Mouse (Mus musculus) hindbrain, embryonic 16.5 days (tissue): ENCODE data around the gene A530016L24Rik. TPM values are rescaled to one million over a fixed set of nuclear protein-coding genes. Genes with fewer than 3 reads are reported as not detected.

Source experiments
- ATAC-seq: fragments of 200-750 bp; cut with Nextera tagmentation; 2 replicates; pipeline ENCODE4 v1.8.0; 2017; ENCODE audit warnings: moderate TSS enrichment, moderate library complexity
- H3K27ac ChIP-seq: fragments of 300-500 bp; sonication (generic); 2 replicates; pipeline ENCODE4 v1.5.1; 2014; ENCODE audit warnings: low read depth, mild to moderate bottlenecking, control low read depth, low read length, moderate library complexity
- H3K27me3 ChIP-seq: fragments of 300-500 bp; sonication (generic); replicated peaks from 2 replicates; pipeline ENCODE4 v1.6.1; 2014; ENCODE audit warnings: low read length; ENCODE audit not compliant: control insufficient read depth, insufficient read depth
- H3K36me3 ChIP-seq: fragments of 300-500 bp; sonication (generic); 2 replicates; pipeline ENCODE4 v1.6.1; 2014; ENCODE audit warnings: mild to moderate bottlenecking, low read length, moderate library complexity, mixed read lengths; ENCODE audit not compliant: control insufficient read depth, insufficient read depth
- H3K4me1 ChIP-seq: fragments of 300-500 bp; sonication (generic); 2 replicates; pipeline ENCODE4 v1.6.1; 2014; ENCODE audit warnings: low read depth, low read length; ENCODE audit not compliant: control insufficient read depth, insufficient read depth
- H3K4me2 ChIP-seq: fragments of 300-500 bp; sonication (generic); 2 replicates; pipeline ENCODE4 v1.6.1; 2014; ENCODE audit warnings: mild to moderate bottlenecking, low read length, control low read depth, moderate library complexity
- H3K4me3 ChIP-seq: fragments of 300-500 bp; sonication (generic); 2 replicates; pipeline ENCODE4 v1.5.1; 2014; ENCODE audit warnings: mild to moderate bottlenecking, low read length, control low read depth, moderate library complexity
- H3K9ac ChIP-seq: fragments of 300-500 bp; sonication (generic); 2 replicates; pipeline ENCODE4 v1.6.1; 2014; ENCODE audit warnings: low read depth, mild to moderate bottlenecking, control low read depth, low read length, moderate library complexity
- H3K9me3 ChIP-seq: fragments of 300-500 bp; sonication (generic); 2 replicates; pipeline ENCODE4 v1.6.1; 2014; ENCODE audit warnings: mild to moderate bottlenecking, low read length, moderate library complexity; ENCODE audit not compliant: control insufficient read depth
- WGBS: fragments of 180-500 bp; shearing (Covaris S2); extraction: QIAGEN DNeasy Blood & Tissue Kit; methylation state at CpG from one replicate; pipeline ENCODE4 v1.1.7; 2014; 5-methylcytosine and 5-hydroxymethylcytosine counted together
- polyA plus RNA-seq: library from polyadenylated mRNA; unstranded; fragments of >200 nt; fragmentation: Nextera tagmentation; extraction: Ambion mirVana; gene quantifications from 2 replicates; pipeline ENCODE4 v1.2.1, GENCODE M21; 2015

Gene A530016L24Rik
- polyA plus RNA-seq, 1 experiment from 2014 or later: 0.10 TPM

DNA sequence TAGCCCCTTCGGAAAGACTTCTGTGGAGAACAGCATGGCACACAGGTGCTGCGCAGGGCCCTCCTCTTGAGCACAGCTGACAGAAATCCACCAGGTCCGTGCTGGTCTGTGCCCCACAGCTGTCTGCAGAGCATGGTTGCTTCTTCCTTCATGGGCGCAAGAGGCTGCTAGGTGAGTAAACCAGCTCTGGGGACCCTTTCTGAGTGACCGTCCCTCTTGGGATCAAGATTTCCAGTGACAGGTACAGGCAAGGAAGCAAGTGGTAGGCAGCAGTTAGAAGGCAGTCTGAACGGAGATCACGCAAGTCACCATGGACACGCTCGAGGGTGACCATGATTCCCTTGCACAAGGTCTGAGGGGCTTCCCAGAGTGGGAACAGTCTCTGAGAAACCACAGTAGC, 287 bp downstream of the A530016L24Rik start:
- no peaks in the 10 kb centered on the region for H3K36me3 ChIP-seq
- no peak overlapping the region; the same call in 1 of the 2 replicates for H3K9ac ChIP-seq
- H3K27me3 ChIP-seq: no peaks in the 10 kb centered on the region
- peaks cover 9% of the 10 kb centered on the region for H3K4me1 ChIP-seq
- no peaks in the 10 kb centered on the region for H3K9me3 ChIP-seq
- no peak overlapping the region for H3K4me2 ChIP-seq
- ATAC-seq: no peak
- no peak overlapping the region for H3K4me3 ChIP-seq
- WGBS: 90% methylated on average over 9 of the region's 9 CpGs
- H3K27ac ChIP-seq: no peak overlapping the region

DNA sequence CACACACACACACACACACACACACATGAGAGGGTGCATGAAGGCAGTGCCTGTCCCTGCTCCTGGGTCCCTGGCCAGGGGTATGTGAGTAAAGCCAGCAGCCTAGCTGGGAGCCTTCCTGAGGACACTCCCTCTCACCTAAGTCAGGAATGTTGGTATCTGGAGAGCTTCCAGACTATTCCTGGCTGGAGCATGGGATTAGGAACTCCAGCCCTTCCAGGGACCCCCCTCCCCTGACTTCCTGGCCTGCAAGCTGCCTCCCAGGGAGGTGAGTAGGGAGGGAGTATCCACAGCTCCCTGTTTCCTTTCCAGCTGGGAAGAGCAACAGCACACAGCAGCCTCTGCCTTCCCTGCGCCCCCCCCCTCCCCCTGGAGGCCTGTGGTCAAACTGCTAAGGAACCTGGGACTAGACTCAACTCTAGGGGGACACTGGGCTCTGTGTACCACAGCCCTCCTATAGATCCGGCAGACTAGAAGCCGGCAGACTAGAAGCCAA, 1.2 kb downstream of the A530016L24Rik start:
- H3K9ac ChIP-seq: no peak overlapping the region; the same call in 1 of the 2 replicates
- no peaks in the 10 kb centered on the region for H3K27me3 ChIP-seq
- no peak overlapping the region for H3K4me2 ChIP-seq
- no peak for ATAC-seq
- no peak overlapping the region for H3K4me3 ChIP-seq
- 26% methylated on average over 3 of the region's 3 CpGs for WGBS
- no peaks in the 10 kb centered on the region for H3K36me3 ChIP-seq
- no peak overlapping the region for H3K27ac ChIP-seq
- H3K4me1 ChIP-seq: peaks cover 9% of the 10 kb centered on the region
- H3K9me3 ChIP-seq: no peaks in the 10 kb centered on the region

DNA sequence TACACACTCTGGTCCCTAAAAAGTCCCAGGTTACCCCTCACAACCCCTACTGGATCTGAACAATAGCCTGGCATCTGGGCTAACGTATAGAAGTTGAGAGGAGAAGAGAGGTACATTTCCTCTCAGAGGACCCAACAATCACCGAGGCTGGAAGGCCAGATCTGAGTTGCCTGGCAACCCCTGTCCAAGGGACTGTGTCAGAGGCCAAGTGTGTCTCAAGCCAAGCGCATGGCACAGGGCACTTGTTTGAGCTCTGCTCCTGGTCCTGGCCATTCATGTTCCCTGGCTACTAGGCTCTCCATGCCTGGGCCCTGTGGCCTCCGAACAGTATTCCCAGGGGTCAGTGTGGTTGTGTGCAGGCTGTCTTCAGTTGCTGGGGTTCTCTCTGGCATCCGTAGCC, 6.9 kb downstream of the A530016L24Rik start:
- H3K4me2 ChIP-seq: no peak overlapping the region
- no peak overlapping the region for H3K27ac ChIP-seq
- H3K36me3 ChIP-seq: 0 out of 2 replicates have a peak, but pooled peaks cover 2% of the 10 kb centered on the region
- WGBS: 55% methylated on average over 5 of the region's 5 CpGs
- peaks cover 3% of the 10 kb centered on the region for H3K4me1 ChIP-seq
- H3K27me3 ChIP-seq: no peaks in the 10 kb centered on the region
- H3K4me3 ChIP-seq: no peak overlapping the region
- H3K9ac ChIP-seq: no peak overlapping the region
- H3K9me3 ChIP-seq: no peaks in the 10 kb centered on the region
- ATAC-seq: no peak

DNA sequence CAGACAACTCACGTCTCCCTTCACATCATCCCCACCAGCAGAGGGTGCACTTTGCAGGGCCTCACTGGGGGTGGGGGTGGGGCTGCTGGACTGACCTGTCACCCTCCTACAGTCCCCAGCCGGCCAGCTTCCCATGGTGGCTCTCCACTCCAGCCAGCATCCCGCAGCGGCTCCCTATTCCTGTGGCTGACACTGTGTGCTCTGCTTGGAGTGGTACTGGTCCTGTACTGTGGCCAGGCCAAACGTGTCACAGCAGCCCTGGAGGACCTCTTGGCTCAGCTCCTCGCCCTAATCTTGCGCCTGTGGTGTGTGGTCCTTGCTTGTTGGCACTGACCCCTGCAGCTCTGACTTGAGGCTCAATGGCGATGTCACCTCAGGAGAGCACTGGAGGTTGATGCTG, 8.5 kb downstream of the A530016L24Rik start:
- no peak overlapping the region for H3K27ac ChIP-seq
- no peak overlapping the region for H3K4me2 ChIP-seq
- no peak overlapping the region for H3K4me3 ChIP-seq
- no peak for ATAC-seq
- 81% methylated on average over 8 of the region's 8 CpGs for WGBS
- H3K9ac ChIP-seq: no peak overlapping the region
- no peaks in the 10 kb centered on the region for H3K27me3 ChIP-seq
- H3K9me3 ChIP-seq: no peaks in the 10 kb centered on the region
- H3K36me3 ChIP-seq: 0 out of 2 replicates have a peak, but pooled peaks cover 2% of the 10 kb centered on the region
- 0 out of 2 replicates have a peak, but pooled peaks cover 2% of the 10 kb centered on the region for H3K4me1 ChIP-seq

DNA sequence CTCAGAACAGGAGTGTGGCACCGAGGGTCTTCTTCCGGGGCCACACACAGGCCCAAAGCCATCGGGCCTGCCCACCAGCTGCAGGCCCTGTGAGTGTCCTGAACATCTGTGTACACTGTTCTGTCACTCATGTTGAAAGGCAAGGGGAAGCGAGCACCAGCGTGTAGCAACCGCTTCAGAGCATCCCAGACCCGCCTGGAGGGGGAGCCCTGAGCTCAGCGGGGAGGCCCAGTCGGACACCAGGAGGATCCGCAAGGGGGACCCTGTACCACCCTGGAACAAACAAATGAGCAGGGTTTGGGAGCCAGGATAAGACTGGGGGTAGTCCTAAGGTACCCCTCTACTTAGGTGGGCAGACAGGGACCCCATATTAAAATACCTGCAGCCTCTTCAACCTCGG, 9.4 kb downstream of the A530016L24Rik start:
- H3K4me3 ChIP-seq: no peak overlapping the region
- H3K4me2 ChIP-seq: no peak overlapping the region
- WGBS: 42% methylated on average over 11 of the region's 11 CpGs
- no peak for ATAC-seq
- H3K36me3 ChIP-seq: 0 out of 2 replicates have a peak, but pooled peaks cover 2% of the 10 kb centered on the region
- no peak overlapping the region for H3K9ac ChIP-seq
- no peaks in the 10 kb centered on the region for H3K9me3 ChIP-seq
- 0 out of 2 replicates have a peak, but pooled peaks cover 2% of the 10 kb centered on the region for H3K4me1 ChIP-seq
- H3K27me3 ChIP-seq: no peaks in the 10 kb centered on the region
- H3K27ac ChIP-seq: no peak overlapping the region

DNA sequence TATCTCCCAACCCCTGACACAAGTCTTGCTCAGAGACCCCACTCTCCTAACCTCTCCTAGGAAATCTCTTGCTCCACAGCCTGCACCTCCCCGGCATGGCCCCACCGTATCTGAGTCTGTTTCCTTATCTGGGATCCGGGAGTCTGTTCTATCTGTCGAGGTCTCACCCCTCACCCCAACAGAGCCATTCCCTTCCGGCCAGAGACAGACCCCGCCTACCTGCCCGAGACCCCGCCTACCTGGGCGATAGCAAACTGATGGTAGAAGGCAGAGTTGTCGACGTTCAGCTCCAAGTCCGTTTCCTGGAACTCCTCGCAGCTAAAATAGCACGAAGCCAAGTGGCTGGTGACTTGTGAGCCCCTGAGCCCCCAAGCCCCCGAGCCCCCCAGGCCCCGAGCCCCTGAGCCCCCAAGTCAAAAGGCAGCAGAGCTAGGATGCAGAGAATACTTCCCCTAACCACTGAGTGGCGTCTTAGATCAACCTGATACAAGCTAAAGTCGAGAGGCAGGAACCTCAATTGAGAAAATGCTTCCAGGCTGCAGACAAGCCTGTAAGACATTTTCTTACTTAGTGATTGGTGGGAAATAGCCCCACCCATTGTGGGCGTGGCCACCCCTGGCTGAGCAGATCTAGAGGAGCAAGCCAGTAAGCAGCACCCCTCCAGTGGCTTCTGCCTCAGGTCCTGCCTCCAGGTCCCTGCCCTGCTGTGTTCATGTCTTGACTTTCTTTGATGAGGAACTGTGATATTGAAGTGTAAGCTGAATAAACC, 13.9 kb downstream of the A530016L24Rik start:
- Histone ChIP-seq H3K27ac (no peak overlapping the region), H3K4me3 (no peak overlapping the region), H3K27me3 (no peaks in the 10 kb centered on the region), H3K9me3 (no peaks in the 10 kb centered on the region), H3K4me2 (no peak overlapping the region), H3K9ac (no peak overlapping the region), H3K4me1 (peaks cover 20% of the 10 kb centered on the region), H3K36me3 (0 out of 2 replicates have a peak, but pooled peaks cover 2% of the 10 kb centered on the region)
- WGBS: 40% methylated on average over 19 of the region's 19 CpGs
- no peak for ATAC-seq

DNA sequence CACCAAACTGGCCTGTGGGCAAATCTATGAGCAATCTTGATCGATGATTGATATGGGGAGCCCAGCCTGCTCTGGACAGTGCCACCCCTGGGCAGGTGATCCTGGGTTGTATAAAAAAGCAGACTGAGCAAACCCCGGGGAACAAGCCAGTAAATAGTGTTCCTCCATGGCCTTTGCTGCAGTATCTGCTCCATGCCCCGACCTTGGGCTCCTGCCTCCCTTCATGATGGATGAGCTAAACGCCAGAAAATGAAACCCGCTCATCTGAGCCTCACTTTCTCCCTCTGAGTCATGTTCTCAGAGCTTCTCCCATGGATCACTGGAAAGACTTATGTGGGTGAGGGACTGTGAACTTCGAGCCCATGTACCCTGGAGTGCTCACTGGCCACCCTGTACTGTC, 17.0 kb downstream of the A530016L24Rik start:
- Histone ChIP-seq H3K4me2 (no peak overlapping the region), H3K36me3 (no peaks in the 10 kb centered on the region), H3K4me3 (no peak overlapping the region), H3K9ac (no peak overlapping the region), H3K27me3 (no peaks in the 10 kb centered on the region), H3K9me3 (no peaks in the 10 kb centered on the region), H3K27ac (no peak overlapping the region), H3K4me1 (peaks cover 42% of the 10 kb centered on the region)
- ATAC-seq: no peak
- 79% methylated on average over 6 of the region's 6 CpGs for WGBS

DNA sequence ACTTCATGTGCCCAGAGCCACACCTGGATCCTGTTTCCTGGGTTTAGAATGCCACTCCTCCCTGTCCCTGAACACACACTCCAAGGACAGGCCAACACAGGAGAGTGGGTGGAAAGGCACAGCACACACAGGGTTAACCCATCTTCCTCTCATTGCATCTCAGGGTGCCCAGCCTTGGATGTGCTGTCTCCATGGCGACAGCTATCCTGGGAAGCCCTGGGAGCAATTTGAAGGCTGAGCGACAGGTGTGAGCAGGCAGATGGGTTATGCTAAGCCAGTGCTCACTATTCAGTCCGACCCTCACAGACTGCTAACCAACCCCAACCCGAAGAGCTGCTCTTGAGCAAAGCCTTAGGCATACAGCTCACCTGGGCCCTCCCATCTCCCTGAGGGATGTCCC, 18.0 kb downstream of the A530016L24Rik start:
- no peaks in the 10 kb centered on the region for H3K9me3 ChIP-seq
- H3K4me3 ChIP-seq: no peak overlapping the region
- no peaks in the 10 kb centered on the region for H3K36me3 ChIP-seq
- peak; percentile 56 for ATAC-seq
- peaks cover 43% of the 10 kb centered on the region for H3K4me1 ChIP-seq
- WGBS: 9% methylated on average over 4 of the region's 4 CpGs
- no peaks in the 10 kb centered on the region for H3K27me3 ChIP-seq
- peak overlapping the region; percentile 48 for H3K27ac ChIP-seq
- peak overlapping the region; percentile 5 for H3K4me2 ChIP-seq
- H3K9ac ChIP-seq: no peak overlapping the region

DNA sequence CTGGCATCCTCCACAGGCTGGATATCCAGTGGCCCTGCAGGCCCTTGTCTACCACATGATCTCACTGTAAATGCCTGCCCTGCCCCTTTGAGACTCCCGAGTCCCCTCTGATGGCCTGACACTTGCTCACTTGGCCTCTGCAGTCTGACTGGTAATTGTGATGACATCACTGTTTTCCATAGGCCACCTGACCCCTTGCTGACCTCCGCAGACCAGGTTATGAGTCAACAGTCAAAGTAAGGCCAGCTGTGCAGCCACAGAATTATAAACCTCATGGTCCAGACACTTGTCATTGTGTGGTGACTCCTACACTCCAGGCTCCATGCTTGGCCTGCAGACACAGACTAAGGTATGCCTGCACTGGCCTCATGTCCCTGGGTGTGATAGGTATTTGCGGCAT, 18.7 kb downstream of the A530016L24Rik start:
- peak overlapping the region; percentile 9 for H3K4me2 ChIP-seq
- no peaks in the 10 kb centered on the region for H3K9me3 ChIP-seq
- H3K27ac ChIP-seq: peak overlapping the region; percentile 48
- no peaks in the 10 kb centered on the region for H3K36me3 ChIP-seq
- ATAC-seq: no peak
- H3K4me1 ChIP-seq: peaks cover 43% of the 10 kb centered on the region
- 76% methylated on average over 3 of the region's 3 CpGs for WGBS
- no peak overlapping the region for H3K4me3 ChIP-seq
- no peak overlapping the region for H3K9ac ChIP-seq
- no peaks in the 10 kb centered on the region for H3K27me3 ChIP-seq
